Comparison of ENCODE assay signal across 8 mouse cellular contexts in genomic region chr1:193588477-193589464, GRCm38 (mm10).
DNase-seq lines count a peak whose midpoint lies in the region; ATAC-seq lines count a peak whose summit lies in the region.

No protein-coding gene starts in this region.

- DNase-seq in 416B (ENCODE audit: low read depth), result peak; percentile 33
- peak; percentile 42 for DNase-seq in adrenal gland, adult 2 months
- peak; percentile 89 for DNase-seq in embryo, embryonic 11 days
- DNase-seq in kidney, adult 18-20 months, result peak; percentile 65
- DNase-seq in midbrain, embryonic 14.5 days, result peak; percentile 85
- DNase-seq in testis, postnatal 14 days (ENCODE audit: low spot score), result peak; percentile 21

- no peaks in the 10 kb centered on the region for H3K27me3 ChIP-seq in limb, embryonic 12.5 days
- H3K27me3 ChIP-seq in midbrain, embryonic 14.5 days (ENCODE audit: control insufficient read depth, insufficient read depth, low read length), result no peaks in the 10 kb centered on the region

- ATAC-seq in granulocyte monocyte progenitor cell, adult 5-6 weeks (replicated peaks; ENCODE audit: poor library complexity, severe bottlenecking), result peak; percentile 90
- ATAC-seq in limb, embryonic 12.5 days (ENCODE audit: insufficient number of reproducible peaks, insufficient read depth, low FRiP score, low TSS enrichment, low read depth), result peak; percentile 56; the same call in 1 of the 2 replicates
- peak; percentile 49; the same call in 1 of the 2 replicates for ATAC-seq in midbrain, embryonic 14.5 days (ENCODE audit: low FRiP score, low TSS enrichment)

- WGBS in limb, embryonic 12.5 days, result 39% methylated on average over 12 of the region's 12 CpGs
- WGBS in midbrain, embryonic 14.5 days, result 16% methylated on average over 12 of the region's 12 CpGs

- H3K9ac ChIP-seq in limb, embryonic 12.5 days (replicated peaks), result no peak overlapping the region
- no peak overlapping the region for H3K9ac ChIP-seq in midbrain, embryonic 14.5 days (replicated peaks; ENCODE audit: low read length)

- no peak overlapping the region for H3K4me3 ChIP-seq in limb, embryonic 12.5 days (replicated peaks)
- no peak overlapping the region for H3K4me3 ChIP-seq in midbrain, embryonic 14.5 days (replicated peaks; ENCODE audit: low read depth, low read length)

- peaks cover 31% of the 10 kb centered on the region for H3K4me1 ChIP-seq in limb, embryonic 12.5 days (replicated peaks)
- peaks cover 35% of the 10 kb centered on the region for H3K4me1 ChIP-seq in midbrain, embryonic 14.5 days (ENCODE audit: control insufficient read depth, insufficient read depth, low read length)

- H3K27ac ChIP-seq in limb, embryonic 12.5 days, result no peak overlapping the region
- H3K27ac ChIP-seq in midbrain, embryonic 14.5 days (replicated peaks; ENCODE audit: low read depth, low read length), result no peak overlapping the region

- no peaks in the 10 kb centered on the region for H3K36me3 ChIP-seq in limb, embryonic 12.5 days
- no peaks in the 10 kb centered on the region for H3K36me3 ChIP-seq in midbrain, embryonic 14.5 days (ENCODE audit: control insufficient read depth, insufficient read depth, low read length)

- no peaks in the 10 kb centered on the region for H3K9me3 ChIP-seq in limb, embryonic 12.5 days
- H3K9me3 ChIP-seq in midbrain, embryonic 14.5 days (ENCODE audit: control insufficient read depth, low read length), result no peaks in the 10 kb centered on the region

- H3K4me2 ChIP-seq in limb, embryonic 12.5 days, result peak overlapping the region; percentile 13; the same call in 1 of the 2 replicates
- no peak overlapping the region for H3K4me2 ChIP-seq in midbrain, embryonic 14.5 days (ENCODE audit: low read length)

Comparison
In these comparisons a context has a peak if more than half of its experiments do, and no peak if none do; other contexts are left out.
1. DNase-seq: peak in every context shown above with its lines; median percentile 89 in embryo, embryonic 11 days; 85 in midbrain, embryonic 14.5 days; 65 in kidney, adult 18-20 months; 42 in adrenal gland, adult 2 months; 33 in 416B; 21 in testis, postnatal 14 days.